Mouse (Mus musculus) brain, embryonic 14.5 days (tissue): ENCODE measurements around the gene Odf3l1. TPM values are rescaled to one million over a fixed set of nuclear protein-coding genes. Genes with fewer than 3 reads are reported as not detected.
A peak's percentile ranks its signal among the peaks of the same experiment; 100 is the strongest.

Source experiments
- DNase-seq: peaks from one replicate; pipeline ENCODE4 v3.0.0-alpha.2; 2011; ENCODE audit warnings: low read depth
- CTCF ChIP-seq: fragments of 200-500 bp; IDR thresholded peaks from 2 replicates; pipeline ENCODE4 v1.5.1; 2012; ENCODE audit warnings: inconsistent platforms, mild to moderate bottlenecking, moderate library complexity, borderline replicate concordance; ENCODE audit not compliant: insufficient read depth, insufficient read length; ENCODE audit errors: extremely low read depth
- POLR2A ChIP-seq: fragments of 200-500 bp; IDR thresholded peaks from 2 replicates; pipeline ENCODE4 v1.6.1; 2012; ENCODE audit warnings: mild to moderate bottlenecking, inconsistent platforms, borderline replicate concordance; ENCODE audit not compliant: poor library complexity, insufficient read depth, insufficient read length, severe bottlenecking; ENCODE audit errors: extremely low read depth
- polyA plus RNA-seq: library from polyadenylated mRNA; depleted of rRNA; stranded (reverse); fragments of >200 nt; gene quantifications from 2 replicates; pipeline ENCODE4 v1.2.3, GENCODE M21; 2012; rRNA removed

The Odf3l1 gene
- polyA plus RNA-seq, 1 experiment = 0.18 TPM

GRCm38 (mm10) chr9:56828841-56829240 is 35.6 kb downstream of the Odf3l1 start:
- TF ChIP-seq POLR2A (no peak), CTCF (no peak)
- DNase-seq = no peak

GRCm38 (mm10) chr9:56828146-56828545 is 36.3 kb downstream of the Odf3l1 start:
- TF ChIP-seq POLR2A (no peak), CTCF (no peak)
- peak; percentile 75 for DNase-seq

GRCm38 (mm10) chr9:56825476-56826213 is 38.8 kb downstream of the Odf3l1 start:
- TF ChIP-seq CTCF = no peak
- no peak for TF ChIP-seq POLR2A
- DNase-seq = peak; percentile 51

- TF ChIP-seq POLR2A (no peak), CTCF (peak; percentile 58; the same call in 1 of the 2 replicates)
- peak; percentile 73 for DNase-seq
These were observed 39.6 kb downstream of the Odf3l1 start for GRCm38 (mm10) chr9:56824900-56825299.

GRCm38 (mm10) chr9:56810916-56811315 is 53.6 kb downstream of the Odf3l1 start:
- peak; percentile 37 for DNase-seq

GRCm38 (mm10) chr9:56807990-56808389 is 56.5 kb downstream of the Odf3l1 start:
- TF ChIP-seq CTCF = no peak
- TF ChIP-seq POLR2A = no peak
- DNase-seq = no peak

More at GRCm38 (mm10) chr9:56810916-56811315, 53.6 kb downstream of the Odf3l1 start:
- no peak for TF ChIP-seq POLR2A
- TF ChIP-seq CTCF = no peak

GRCm38 (mm10) chr9:56803146-56803545 is 61.3 kb downstream of the Odf3l1 start:
- TF ChIP-seq CTCF = no peak
- no peak for TF ChIP-seq POLR2A
- DNase-seq = no peak

Other genes starting within 250 kb of the Odf3l1 start
- 143 and 205 TPM in 2 replicates for gene Lingo1, start 68.2 kb downstream of the Odf3l1 start, polyA plus RNA-seq
- 4.4 and 8.2 TPM in 2 replicates for gene Cspg4, start 354 bp upstream of the Odf3l1 start, polyA plus RNA-seq
- gene Snx33, start 63.7 kb upstream of the Odf3l1 start, polyA plus RNA-seq = 3.0 and 4.0 TPM in 2 replicates
- gene Imp3, start 72.8 kb upstream of the Odf3l1 start, polyA plus RNA-seq = 134 and 190 TPM in 2 replicates
- 15.2 and 17.6 TPM in 2 replicates for gene Snupn, start 86.2 kb upstream of the Odf3l1 start, polyA plus RNA-seq
- gene Ptpn9, start 130.2 kb upstream of the Odf3l1 start, polyA plus RNA-seq = 43.9 and 47.6 TPM in 2 replicates
- gene Sin3a, start 207.4 kb upstream of the Odf3l1 start, polyA plus RNA-seq = 79.3 and 101 TPM in 2 replicates